Mouse (Mus musculus): ENCODE data around the gene Nr6a1. TPM values are rescaled to one million over a fixed set of nuclear protein-coding genes. Genes with fewer than 3 reads are reported as not detected.

Gene Nr6a1
- 0.91 TPM for polyA plus RNA-seq (2017; shearing (Covaris generic))

DNA sequence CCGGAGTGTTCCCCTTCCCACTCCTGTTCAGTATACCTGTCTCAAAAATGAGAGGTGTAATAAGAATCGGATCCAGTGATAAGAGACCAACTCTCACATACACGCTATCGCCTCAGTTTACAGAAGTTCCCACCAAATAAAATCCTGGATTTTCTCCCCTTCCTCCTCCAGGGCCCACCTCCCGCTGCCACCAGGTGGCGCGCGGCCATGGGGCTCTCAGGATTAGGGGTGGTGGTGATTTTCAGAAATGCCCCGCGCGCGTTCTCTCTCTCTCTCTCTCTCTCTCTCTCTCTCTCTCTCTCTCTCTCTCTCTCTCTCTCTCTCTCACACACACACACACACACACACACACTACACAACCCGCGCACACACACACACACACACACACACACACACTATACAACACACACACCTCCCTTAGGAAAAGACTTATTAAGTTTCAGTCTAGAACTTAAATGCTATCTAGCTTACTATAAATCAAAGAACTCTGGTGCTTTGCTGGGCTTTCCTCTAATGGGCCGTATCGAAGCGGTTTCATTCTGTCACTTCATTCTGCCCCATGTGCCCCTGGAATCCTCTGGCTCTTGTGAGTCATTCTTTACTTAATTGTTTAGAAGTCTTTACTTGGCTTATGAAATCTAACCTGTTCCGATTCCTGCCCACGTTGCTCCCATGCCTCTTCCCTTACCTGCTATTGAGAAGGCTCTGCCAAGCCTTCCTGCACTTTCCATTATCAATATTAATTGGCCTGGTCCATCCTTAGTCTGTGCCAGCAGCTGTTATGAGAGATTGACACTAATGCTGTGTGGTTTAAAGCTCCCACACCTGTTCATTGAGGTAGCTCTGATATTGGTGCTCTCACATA, at the start of gene Nr6a1:
Gene Nr6a1, minus strand, starts transcription at position 574 of the 865 bp plus-strand sequence.

DNA sequence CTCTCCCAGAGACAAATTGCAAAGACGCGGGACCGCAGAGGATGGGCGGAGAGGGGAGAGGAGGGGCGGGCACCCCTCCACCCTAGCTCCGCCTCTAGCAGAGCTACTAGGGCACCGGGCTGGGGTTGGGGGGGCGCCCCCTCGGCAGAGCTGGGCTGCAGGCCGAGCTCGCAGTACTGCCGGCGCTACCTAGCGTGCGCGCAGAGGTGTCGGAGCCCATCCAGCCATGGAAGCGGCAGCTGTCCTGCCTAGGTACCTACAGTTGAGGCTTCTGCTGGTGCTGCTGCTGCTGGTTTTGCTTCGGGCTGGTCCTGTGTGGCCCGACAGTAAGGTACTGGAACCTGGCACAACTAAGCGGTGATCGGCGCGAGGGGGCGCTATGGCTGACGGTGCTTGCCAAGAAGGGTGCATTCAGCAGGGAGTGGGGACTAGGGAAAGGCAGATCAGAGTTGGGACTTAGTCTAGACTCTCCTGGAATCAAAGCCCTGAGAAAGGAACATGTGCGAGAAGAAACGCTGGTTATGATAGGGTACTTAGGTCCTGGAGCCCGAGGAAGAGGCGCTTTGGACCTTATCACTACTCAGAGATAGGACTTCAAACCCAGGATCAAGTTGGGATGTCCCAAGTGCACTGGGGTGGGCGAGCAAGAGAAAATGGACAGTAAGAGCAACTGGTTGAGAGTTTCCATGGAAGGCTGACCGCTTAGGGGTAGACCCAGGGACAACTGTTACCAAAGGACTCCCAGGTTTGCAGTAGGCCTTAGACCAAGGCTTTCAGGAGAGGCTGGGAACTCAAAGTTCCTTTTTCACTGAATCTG, 4.6 kb upstream of the Nr6a1 start, which contains the start of gene Olfml2a:
Gene Olfml2a, plus strand, starts transcription at position 128 of the 817 bp plus-strand sequence.

DNA sequence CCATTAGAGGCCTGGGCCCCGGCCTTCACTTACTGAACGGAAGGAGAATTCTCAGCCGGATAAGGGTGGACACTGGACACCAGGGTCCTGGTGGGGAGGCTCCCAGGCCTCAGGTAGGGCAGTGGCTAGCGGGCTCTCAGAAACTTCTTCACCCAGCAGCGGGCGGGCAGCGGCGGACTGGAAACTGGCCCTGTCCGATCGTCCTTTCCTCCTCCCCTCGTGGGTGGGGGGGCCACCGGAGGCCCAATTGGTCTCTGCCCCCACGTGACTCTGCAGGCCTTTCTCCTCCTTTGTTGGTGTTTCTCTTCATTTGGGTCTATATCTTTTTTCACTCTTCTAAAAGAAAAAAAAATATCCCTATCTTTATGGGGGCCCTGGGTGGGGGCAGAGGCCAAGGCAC, 213.2 kb downstream of the Nr6a1 start, which contains the start of gene Nr5a1:
Gene Nr5a1, minus strand, starts transcription at position 219 of the 400 bp plus-strand sequence.

Other genes starting within 250 kb of the Nr6a1 start
- 0.06 TPM for gene Nr5a1, start 213.1 kb downstream of the Nr6a1 start, polyA plus RNA-seq (2017; shearing (Covaris generic))
- 0.08 TPM for gene Olfml2a, start 4.3 kb upstream of the Nr6a1 start, polyA plus RNA-seq (2017; shearing (Covaris generic))
- 1.2 TPM for gene Wdr38, start 69.8 kb upstream of the Nr6a1 start, polyA plus RNA-seq (2017; shearing (Covaris generic))
- gene Arpc5l, start 77.7 kb upstream of the Nr6a1 start, polyA plus RNA-seq (2017; shearing (Covaris generic)): 192 TPM
- 481 TPM for gene Rpl35, start 77.9 kb upstream of the Nr6a1 start, polyA plus RNA-seq (2017; shearing (Covaris generic))
- 38.7 TPM for gene Golga1, start 137.9 kb upstream of the Nr6a1 start, polyA plus RNA-seq (2017; shearing (Covaris generic))

All from CD4-positive, CD25-positive, alpha-beta regulatory T cell (primary cell).